Mouse (Mus musculus): ENCODE data around the gene Ntn1.

The Ntn1 gene

GRCm38 (mm10) chr11:68330398-68331116, 70.1 kb downstream of the Ntn1 start:
- DNase-seq (ENCODE audit: low spot score): no peak

DNA sequence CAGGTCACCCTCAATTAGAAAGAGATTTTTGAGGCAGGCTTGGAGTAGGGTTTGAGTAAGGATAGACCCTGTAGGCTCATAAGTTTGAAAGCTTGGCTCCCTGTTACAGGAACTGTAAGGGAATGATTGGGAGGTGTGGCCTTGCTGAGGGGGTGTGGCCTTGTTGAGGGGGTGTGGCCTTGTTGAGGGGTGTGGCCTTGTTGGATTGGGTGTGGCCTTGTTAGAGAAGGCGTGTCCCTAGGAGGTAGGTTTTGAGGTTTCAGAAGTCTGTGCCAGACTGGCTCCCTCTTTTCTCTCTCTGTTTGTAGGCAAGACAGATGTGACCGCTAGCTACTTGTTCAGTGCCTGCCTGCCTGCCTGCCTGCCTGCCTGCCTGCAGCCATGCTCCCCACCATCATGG, 75.8 kb downstream of the Ntn1 start:
- DNase-seq (ENCODE audit: low spot score): no peak

DNA sequence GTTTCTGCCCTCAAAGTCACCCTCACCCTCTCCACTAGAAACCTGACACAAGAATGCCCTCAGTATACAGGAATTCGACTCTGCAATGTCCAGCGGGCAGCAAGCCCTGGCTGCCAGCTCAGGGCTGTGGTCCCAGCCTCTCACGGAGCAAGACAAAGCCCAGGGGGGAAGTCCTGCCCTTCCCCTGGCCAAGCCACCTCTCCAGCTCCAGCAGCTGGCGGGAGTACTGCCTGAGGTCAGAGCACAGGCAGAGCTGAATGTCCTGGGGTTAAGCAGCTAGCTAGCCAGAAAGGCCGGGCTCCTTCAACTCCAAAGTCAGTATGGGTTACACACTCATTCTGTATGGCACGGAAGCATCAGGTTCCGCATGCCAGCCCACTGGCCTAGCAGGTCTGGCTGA, 79.2 kb downstream of the Ntn1 start:
- no peak for DNase-seq (ENCODE audit: low spot score)

DNA sequence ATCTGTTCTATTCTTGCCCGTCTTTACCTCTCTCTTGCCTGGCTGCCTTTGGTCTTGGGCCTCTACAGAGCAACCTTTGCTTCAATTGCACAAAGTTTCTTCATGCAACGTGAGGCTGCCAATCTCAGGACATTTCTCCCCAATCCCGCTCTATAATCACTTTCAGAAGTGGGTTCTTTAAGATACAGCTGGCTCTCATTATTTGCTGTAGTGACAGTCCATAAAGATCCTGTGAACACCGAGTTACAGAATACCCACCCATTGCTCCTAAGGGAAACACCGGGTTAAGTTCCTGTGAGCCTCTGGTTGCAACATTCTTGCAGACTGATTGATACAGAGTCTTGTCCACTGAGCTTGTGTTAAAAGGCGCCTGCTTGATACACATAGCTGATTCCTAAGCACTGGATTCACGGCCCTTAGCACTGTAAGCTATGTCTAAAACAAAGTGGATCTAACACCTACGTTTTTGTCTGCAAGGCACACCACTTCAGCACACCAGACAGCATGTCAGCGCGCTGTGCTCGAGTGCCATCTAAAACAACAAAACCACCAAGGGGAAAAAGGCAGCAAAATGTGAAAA, 85.0 kb downstream of the Ntn1 start:
- no peak for DNase-seq (ENCODE audit: low spot score)

DNA sequence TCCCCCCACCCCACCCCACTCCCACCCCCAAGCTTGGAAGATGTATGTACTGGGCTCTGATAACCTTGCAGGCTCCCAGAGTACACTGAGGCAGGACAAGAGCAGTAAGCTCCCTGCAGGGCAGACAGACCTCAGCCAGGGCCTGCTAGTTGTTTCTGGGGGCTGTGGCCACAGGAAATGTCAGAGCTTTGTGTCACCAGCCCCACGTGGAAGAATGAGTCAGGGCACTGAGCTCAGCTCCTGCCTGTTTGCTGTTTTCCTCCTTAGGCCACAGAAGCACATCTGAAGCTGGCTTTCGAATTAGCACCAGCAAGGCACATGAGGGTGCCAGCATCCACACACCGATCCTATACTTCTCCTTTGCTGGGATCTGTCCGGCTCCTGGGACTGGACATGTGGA, 86.8 kb downstream of the Ntn1 start:
- no peak for DNase-seq (ENCODE audit: low spot score)

DNA sequence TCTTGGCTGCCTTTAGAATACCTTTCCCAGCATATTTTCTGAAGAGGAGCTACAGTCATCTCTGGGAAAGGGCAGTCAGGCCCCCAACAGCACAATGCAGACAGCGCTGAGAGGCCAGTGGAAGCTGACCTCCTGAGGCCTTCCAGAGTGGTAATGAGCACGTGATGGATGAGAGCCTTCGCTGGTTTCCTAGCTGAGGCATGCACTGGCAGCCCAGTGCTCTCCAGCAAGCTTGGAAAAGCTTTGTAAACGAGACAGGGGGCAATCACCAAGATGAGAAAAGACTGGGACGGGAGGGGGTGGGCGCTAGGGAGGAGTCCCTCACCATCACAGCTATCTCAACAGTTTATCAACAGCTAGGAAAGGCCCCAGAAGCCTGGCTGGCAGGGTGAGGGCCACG, 87.6 kb downstream of the Ntn1 start:
- DNase-seq (ENCODE audit: low spot score): no peak

- no peak for DNase-seq (ENCODE audit: low spot score)
Observed at GRCm38 (mm10) chr11:68308911-68309580, 91.6 kb downstream of the Ntn1 start.

DNA sequence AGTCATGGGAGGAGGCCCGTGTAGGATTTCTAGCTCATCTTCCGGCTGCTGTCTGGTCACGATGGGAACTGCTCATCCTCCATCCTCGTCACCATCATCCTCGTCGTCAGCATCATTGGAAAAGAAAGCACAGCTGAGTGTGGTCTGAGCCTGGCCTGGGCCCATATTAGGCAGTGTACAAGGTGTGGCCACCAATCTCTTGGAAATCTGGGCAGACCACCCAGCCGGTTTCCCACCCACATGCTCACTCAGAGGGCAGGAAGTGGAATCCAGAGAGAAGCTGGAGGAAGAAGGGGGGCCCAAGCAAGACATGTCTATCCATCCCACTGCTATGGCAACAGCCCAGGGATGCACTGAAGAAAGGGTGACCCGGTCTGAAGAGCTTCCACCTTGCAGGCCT, 94.6 kb downstream of the Ntn1 start:
- no peak for DNase-seq (ENCODE audit: low spot score)

GRCm38 (mm10) chr11:68302323-68302722, 98.3 kb downstream of the Ntn1 start:
- DNase-seq (ENCODE audit: low spot score): no peak

- no peak for DNase-seq (ENCODE audit: low spot score)
Observed at GRCm38 (mm10) chr11:68301660-68302059, 99.0 kb downstream of the Ntn1 start.

- DNase-seq (ENCODE audit: low spot score): no peak
Observed at GRCm38 (mm10) chr11:68295474-68295873, 105.1 kb downstream of the Ntn1 start.

DNA sequence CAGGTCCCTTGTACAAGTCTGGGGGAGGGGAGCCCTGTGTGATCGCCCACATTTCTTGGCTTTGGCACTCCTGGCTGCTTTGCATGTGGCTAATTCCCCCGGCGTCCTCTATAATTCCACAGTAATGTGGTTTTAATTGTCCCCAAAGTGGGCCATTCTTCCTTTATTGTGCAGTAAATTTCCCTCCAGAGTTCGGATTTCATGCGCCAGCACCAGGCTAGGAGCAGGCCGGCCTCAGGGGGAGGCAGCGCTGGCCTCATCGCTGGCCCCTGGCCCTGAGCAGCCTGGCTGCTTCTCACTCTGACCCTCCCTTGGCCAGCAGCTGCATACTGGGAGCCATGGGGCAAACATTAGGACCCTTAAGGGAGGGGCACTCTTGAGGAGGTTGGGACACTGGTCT, 110.0 kb downstream of the Ntn1 start:
- DNase-seq (ENCODE audit: low spot score): no peak

- no peak for DNase-seq (ENCODE audit: low spot score)
Observed at GRCm38 (mm10) chr11:68287331-68287730, 113.3 kb downstream of the Ntn1 start.

DNA sequence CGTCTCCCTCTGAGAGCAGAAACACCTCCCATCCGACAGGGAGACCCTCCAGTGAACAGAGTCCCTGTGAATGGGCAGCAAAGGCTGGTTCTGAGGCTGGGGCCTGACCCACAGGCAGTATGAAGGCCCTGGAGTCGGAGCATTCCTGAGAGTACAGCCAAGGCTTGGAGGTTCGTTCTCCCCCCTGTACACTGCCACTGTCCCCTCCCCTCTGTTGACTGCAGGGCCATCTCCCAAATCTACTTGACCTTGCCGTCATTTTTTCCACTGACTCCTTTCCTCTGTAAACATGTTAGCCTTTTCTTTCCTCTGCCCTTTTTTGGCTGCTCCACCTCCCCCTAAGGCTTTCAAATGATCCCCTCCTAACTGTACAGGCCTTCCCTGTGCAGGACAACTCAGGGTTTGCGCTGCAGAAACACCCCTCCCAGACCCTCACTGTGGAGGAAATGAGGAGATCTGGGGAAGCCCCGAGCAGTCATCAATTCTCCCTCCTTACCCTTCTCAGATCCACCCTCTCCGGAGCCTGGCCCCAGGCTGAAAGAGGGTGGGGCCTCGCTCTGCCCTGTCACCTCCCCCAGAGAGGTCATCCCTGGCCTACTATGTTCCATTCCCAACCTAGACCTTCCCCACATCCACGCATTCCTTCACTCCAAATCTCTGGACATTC, 114.3 kb downstream of the Ntn1 start:
- DNase-seq (ENCODE audit: low spot score): no peak

DNA sequence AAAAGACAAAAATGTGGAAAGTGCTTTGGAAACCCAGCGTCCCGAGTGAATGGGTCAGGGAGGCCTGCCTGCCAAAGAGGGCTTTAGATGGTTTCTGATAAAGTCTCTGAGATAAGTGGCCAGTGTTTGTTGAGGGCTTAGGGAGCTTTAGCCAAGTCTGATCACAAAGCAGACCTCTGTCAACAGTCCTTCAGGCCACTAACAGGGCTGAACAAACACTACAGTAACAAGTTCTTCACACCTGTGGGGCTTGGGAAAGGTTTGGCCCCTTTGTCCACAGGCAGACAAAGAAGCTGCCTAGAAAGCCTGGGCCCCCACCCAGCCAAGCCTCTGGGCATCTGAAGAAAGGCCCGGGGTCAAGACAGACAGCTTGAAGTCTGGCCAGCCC, 114.9 kb downstream of the Ntn1 start:
- DNase-seq (ENCODE audit: low spot score): no peak

GRCm38 (mm10) chr11:68280001-68280510, 120.6 kb downstream of the Ntn1 start:
- no peak for DNase-seq (ENCODE audit: low spot score)

DNA sequence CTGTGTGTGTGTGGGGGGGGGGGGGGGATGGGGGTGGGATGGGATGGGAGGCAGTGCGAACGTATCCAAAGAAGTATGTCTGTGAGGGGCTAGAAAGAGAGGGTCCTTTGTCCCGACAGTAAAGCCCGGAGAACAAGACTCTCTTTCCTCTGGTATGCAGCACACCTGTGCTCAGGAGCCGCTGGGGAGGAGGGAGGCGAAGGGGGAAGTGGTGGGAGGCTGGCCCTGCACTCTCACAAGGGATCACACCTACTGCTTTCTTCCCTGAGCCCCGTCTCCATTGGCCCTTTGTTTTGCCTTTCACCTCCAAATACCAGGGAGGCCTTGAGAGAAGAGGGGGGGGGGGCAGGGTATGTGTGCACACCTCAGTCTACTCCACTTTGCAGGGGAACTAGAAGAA, 123.7 kb downstream of the Ntn1 start:
- DNase-seq (ENCODE audit: low spot score): no peak

GRCm38 (mm10) chr11:68274331-68274811, 126.3 kb downstream of the Ntn1 start:
- no peak for DNase-seq (ENCODE audit: low spot score)

GRCm38 (mm10) chr11:68273855-68274254, 126.8 kb downstream of the Ntn1 start:
- no peak for DNase-seq (ENCODE audit: low spot score)

DNA sequence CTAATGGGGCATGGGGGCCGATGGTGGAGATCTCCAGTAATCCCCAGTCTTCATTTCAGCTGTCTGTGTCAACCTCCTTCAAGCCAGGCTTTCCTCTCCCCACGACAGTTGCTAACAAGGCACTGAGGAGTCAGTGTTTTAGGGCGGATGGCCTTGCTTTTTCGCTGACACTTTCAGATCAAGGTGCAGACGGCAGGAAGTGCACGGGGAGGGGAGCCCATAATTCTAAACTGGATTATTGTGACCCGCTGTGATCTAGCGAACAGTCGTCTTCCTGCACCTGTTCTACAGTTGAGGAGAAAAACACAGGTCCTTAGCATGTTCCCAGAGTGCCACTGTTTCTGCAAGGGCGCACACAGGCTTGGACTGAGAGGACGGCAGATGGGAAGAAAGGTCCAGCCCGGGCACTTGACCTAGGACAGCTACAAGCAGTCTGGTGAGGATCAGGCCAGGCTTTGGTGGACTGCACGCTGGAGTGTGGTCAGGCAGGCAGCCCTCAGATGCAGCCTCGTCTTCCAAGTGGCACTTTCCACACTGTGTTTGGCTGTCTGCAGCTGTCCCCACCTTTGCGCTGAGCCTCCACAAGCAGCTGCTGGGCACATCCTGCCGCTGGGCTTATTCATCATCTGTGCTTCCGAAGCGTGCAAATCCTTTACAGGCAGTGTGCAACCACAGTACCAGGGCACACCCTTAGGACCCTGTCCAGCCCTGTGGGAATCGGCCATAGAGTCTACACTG, 129.7 kb downstream of the Ntn1 start:
- no peak for DNase-seq (ENCODE audit: low spot score)

DNA sequence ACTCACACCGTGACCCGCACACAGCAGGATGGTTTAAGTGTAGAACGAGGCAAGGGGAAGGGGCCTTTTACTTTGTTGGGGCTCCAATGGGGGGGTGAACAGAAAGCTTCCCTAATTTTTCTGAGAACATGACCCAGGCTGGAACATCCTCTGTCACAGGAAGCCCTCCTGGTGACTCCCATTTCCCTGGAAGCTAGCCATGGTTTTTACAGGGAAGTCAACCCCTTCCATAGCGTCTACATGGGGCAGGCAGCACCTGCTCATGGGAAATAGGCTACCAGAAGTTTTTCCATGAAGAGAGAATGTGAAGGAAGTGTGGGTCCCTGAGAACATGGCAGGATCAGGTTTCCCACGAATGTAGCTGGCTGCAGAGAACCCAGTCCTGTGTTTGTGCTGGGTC, 136.3 kb downstream of the Ntn1 start:
- DNase-seq (ENCODE audit: low spot score): no peak

DNA sequence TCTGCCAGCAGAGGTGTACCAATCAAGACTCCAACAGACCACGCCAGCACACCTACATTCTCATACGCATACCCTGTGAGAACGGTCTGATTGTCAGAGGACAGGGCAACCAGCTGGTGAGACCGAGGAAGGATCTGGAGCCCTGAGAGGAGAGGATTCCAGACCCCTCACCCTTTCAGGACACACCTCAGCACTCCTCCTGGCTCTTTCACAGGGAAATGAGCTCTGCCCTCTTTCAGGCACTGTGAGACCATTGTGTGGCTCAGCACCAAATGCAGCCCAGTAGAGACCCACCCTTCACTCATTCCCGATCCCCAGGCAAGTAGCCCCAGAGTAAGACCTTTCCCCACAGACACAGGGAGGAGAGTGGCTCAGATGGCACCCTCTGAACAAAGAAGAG, 137.5 kb downstream of the Ntn1 start:
- DNase-seq (ENCODE audit: low spot score): no peak
